Mouse (Mus musculus) gastrocnemius, adult 2 months (tissue): Measurements from ENCODE around the gene Magoh. TPM values are rescaled to one million over a fixed set of nuclear protein-coding genes. Genes with fewer than 3 reads are reported as not detected.

Experiments used
- DNase-seq: peaks from one replicate; pipeline ENCODE4 v3.0.0; 2022
- H3K27ac ChIP-seq: fragments of 200-600 bp; 2 replicates; pipeline ENCODE4 v1.8.1; 2022; ENCODE audit warnings: mild to moderate bottlenecking
- H3K4me3 ChIP-seq: fragments of 200-600 bp; 2 replicates; pipeline ENCODE4 v1.8.1; 2022; ENCODE audit warnings: mild to moderate bottlenecking, moderate library complexity
- CTCF ChIP-seq: fragments of 200-600 bp; IDR thresholded peaks from 2 replicates; pipeline ENCODE4 v1.8.1; 2022; ENCODE audit warnings: antibody characterized with exemption, mild to moderate bottlenecking, moderate library complexity
- intact Hi-C: fragments of 180-260 bp; cut with DNase I; formaldehyde crosslinking; loops from one replicate; pipeline ENCODE4 v1.15.1; 2025
- total RNA-seq, 2 experiments: library from RNA; stranded (reverse); gene quantifications; 2 replicates each; pipeline ENCODE4 v1.2.3; 2021

The Magoh gene
- total RNA-seq, 2 experiments from 2014 or later, result 25.6 to 30.0 TPM

DNA sequence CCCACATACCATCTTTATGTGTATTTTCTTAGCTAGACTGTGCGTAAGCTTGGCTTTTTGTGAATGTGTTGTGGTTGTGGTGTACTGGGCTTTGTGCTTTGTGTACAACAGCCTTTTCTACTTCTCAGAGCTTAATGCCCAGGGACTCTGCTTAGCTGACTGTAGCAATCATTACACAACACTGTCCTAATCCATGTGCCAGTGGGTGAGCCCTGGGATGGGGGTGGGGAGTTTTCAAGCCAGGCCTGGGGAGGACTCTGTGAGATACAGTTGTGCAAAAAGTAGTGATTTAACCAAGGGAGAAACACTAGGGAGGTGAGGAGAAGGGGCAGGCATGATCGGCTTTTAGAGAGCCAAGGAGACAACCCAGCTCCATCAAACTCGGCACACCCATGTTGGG, 20.7 kb downstream of the Magoh start:
- intact Hi-C loops, result no loop called here
- DNase-seq, result no peak
- TF ChIP-seq CTCF, result no peak
- Histone ChIP-seq H3K4me3 (no peak overlapping the region), H3K27ac (no peak overlapping the region)

GRCm38 (mm10) chr4:107904252-107904651, 24.7 kb downstream of the Magoh start:
- H3K4me3 ChIP-seq, result no peak overlapping the region
- no peak for DNase-seq
- no peak overlapping the region for H3K27ac ChIP-seq
- intact Hi-C loops, result no loop called here
- no peak for TF ChIP-seq CTCF

GRCm38 (mm10) chr4:107906561-107906960, 27.0 kb downstream of the Magoh start:
- Histone ChIP-seq H3K27ac (no peak overlapping the region), H3K4me3 (no peak overlapping the region)
- intact Hi-C loops, result no loop called here
- DNase-seq, result no peak
- TF ChIP-seq CTCF, result no peak

DNA sequence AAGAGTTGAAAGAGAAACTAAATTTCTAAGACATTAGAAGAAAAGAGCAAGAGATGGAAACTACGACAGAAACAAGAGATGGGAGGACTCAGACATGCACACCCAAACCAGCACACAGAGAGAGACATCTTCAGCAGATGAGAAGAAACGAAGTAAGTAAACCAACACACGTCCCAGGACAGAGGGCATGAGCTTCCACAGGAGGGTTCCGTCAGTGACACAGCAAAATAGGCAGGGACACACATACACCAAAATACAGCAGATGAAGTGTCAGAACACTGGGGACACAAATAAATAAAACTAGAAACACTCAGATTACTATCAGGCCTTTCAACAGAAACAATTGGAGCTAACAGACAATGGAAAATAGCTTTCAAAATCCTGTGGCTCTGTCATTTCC, 30.5 kb downstream of the Magoh start:
- no peak for DNase-seq
- intact Hi-C loops, result no loop called here
- Histone ChIP-seq H3K4me3 (no peak overlapping the region), H3K27ac (no peak overlapping the region)
- TF ChIP-seq CTCF, result no peak

GRCm38 (mm10) chr4:107920336-107920735, 40.8 kb downstream of the Magoh start:
- no peak for TF ChIP-seq CTCF
- Histone ChIP-seq H3K4me3 (no peak overlapping the region), H3K27ac (no peak overlapping the region; the same call in 1 of the 2 replicates)
- intact Hi-C loops, result loop anchor here (10.0 kb wide), 2 partner anchors 154 to 384 kb away; partner anchors contain the start of gene Zyg11b
- no peak for DNase-seq

DNA sequence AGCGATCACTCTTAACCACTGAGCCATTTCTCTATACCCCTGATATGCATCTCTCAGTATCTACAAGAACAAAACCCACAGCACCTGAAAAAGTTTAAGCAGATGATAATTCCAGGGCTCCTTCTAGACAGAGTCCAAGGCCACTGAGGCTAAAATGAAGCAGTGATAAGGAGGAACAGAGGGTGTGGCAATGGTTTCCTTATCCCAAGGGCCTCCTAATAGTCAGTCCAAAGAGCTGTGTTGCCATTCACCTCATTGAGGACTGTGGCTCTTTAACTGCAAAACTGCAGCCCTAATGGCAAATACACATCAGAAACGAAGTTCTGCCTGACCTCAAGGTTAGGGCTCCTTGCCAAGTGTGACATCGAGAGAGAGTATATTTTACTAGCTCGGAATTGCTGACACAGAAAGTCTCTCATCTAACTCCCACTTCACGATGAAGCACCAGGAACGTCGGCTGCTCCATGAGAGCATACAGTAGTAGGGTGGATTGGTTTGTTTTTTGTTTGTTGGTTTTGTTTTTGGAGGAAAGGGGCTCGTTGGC, 41.7 kb downstream of the Magoh start:
- Histone ChIP-seq H3K4me3 (peak overlapping the region; percentile 91), H3K27ac (peak overlapping the region; percentile 98; the same call in 1 of the 2 replicates)
- DNase-seq, result no peak
- intact Hi-C loops, result loop anchor here (10.0 kb wide), 2 partner anchors 154 to 384 kb away; partner anchors contain the start of gene Zyg11b
- no peak for TF ChIP-seq CTCF

GRCm38 (mm10) chr4:107921952-107922351, 42.4 kb downstream of the Magoh start:
- intact Hi-C loops, result loop anchor here (10.0 kb wide), 2 partner anchors 153 to 383 kb away; partner anchors contain the start of gene Zyg11b
- DNase-seq, result no peak
- Histone ChIP-seq H3K4me3 (peak overlapping the region; percentile 91), H3K27ac (peak overlapping the region; percentile 98)
- TF ChIP-seq CTCF, result no peak

GRCm38 (mm10) chr4:107923145-107923802, 43.7 kb downstream of the Magoh start, which contains the start of gene Cpt2:
TSS of gene Cpt2 (minus strand) at chr4:107923610.
- peak; percentile 97 for DNase-seq
- Histone ChIP-seq H3K4me3 (peak within 1 kb of the TSS; percentile 91), H3K27ac (peak within 1 kb of the TSS; percentile 98)
- TF ChIP-seq CTCF, result peak; percentile 50
- intact Hi-C loops, result loop anchor here (10.0 kb wide), 2 partner anchors 152 to 382 kb away; partner anchors contain the start of gene Zyg11b

GRCm38 (mm10) chr4:107923803-107924194, 44.2 kb downstream of the Magoh start:
- intact Hi-C loops, result loop anchor here (10.0 kb wide), 2 partner anchors 151 to 381 kb away; partner anchors contain the start of gene Zyg11b
- H3K27ac ChIP-seq, result peak overlapping the region; percentile 98
- no peak for DNase-seq
- no peak for TF ChIP-seq CTCF
- H3K4me3 ChIP-seq, result peak overlapping the region; percentile 91

- TF ChIP-seq CTCF, result no peak
- intact Hi-C loops, result loop anchor here (10.0 kb wide), 2 partner anchors 147 to 377 kb away; partner anchors contain the start of gene Zyg11b
Measured at GRCm38 (mm10) chr4:107928269-107928668, 48.7 kb downstream of the Magoh start.

DNA sequence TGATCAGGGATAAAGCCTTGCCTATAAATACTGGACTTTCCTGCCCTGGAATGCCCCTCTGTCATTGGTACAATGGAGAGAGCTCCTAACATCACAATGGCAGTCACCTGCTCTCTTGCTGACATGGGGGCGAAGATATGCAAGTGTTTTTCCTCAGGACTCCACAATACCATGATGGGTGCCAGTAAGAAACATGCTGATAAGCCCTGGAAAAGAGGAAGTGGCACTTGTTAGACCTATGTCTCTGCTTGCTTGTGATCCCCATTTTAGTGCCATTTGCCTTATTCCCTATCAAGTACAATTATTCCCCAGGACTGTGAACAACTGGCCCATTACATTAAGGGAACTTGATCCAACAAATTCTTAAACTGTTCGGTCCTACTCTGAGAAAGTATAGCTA, 49.2 kb downstream of the Magoh start:
- DNase-seq, result no peak
- intact Hi-C loops, result loop anchor here (10.0 kb wide), 2 partner anchors 146 to 376 kb away; partner anchors contain the start of gene Zyg11b
- no peak for TF ChIP-seq CTCF
- Histone ChIP-seq H3K4me3 (no peak overlapping the region), H3K27ac (no peak overlapping the region)

More at GRCm38 (mm10) chr4:107928269-107928668, 48.7 kb downstream of the Magoh start:
- no peak for DNase-seq
- no peak overlapping the region for H3K4me3 ChIP-seq
- H3K27ac ChIP-seq, result no peak overlapping the region

GRCm38 (mm10) chr4:107931453-107931852, 51.9 kb downstream of the Magoh start:
- no peak for TF ChIP-seq CTCF
- no peak overlapping the region for H3K4me3 ChIP-seq
- DNase-seq, result no peak
- intact Hi-C loops, result loop anchor here (10.0 kb wide), 1 partner anchor 203 kb away; no protein-coding TSS in a partner anchor
- H3K27ac ChIP-seq, result no peak overlapping the region

DNA sequence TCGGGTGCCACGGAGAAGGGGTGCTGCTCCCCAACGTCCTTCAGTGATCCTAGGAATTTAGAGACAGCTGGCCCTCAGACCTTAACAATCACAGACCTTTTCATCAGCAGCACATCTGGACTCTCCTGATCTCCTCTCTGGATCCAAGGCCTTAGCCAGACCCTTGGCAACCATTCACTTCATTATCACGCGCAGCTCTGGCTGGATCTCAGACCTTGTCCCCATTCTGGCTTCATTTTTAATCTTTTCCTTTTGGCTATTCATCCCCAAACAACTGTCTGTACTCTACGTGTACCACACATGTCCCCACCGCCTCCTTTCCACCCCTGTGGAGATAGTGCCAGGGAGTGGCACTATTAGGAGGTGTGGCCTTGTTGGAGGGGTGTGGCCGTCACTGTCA, 53.7 kb downstream of the Magoh start:
- intact Hi-C loops, result loop anchor here (10.0 kb wide), 1 partner anchor 202 kb away; no protein-coding TSS in a partner anchor
- H3K27ac ChIP-seq, result no peak overlapping the region
- no peak overlapping the region for H3K4me3 ChIP-seq
- no peak for DNase-seq
- no peak for TF ChIP-seq CTCF
